Mouse (Mus musculus) pancreas, adult 10 weeks (tissue): ENCODE data around the gene Cyp2c40. TPM values are rescaled to one million over a fixed set of nuclear protein-coding genes. Genes with fewer than 3 reads are reported as not detected.

ENCODE experiments used
- polyA plus RNA-seq: library from polyadenylated mRNA; stranded (reverse); fragments of 350-450 nt; fragmentation: Illumina TruSeq; extraction: RNeasy Lipid Tissue Mini Kit (QIAGEN cat#74804); gene quantifications from one replicate; pipeline ENCODE4 v1.2.3, GENCODE M21; 2015; ENCODE audit warnings: low read depth, low replicate concordance; ENCODE audit not compliant: insufficient read depth

Cyp2c40 gene
- not detected for polyA plus RNA-seq

DNA sequence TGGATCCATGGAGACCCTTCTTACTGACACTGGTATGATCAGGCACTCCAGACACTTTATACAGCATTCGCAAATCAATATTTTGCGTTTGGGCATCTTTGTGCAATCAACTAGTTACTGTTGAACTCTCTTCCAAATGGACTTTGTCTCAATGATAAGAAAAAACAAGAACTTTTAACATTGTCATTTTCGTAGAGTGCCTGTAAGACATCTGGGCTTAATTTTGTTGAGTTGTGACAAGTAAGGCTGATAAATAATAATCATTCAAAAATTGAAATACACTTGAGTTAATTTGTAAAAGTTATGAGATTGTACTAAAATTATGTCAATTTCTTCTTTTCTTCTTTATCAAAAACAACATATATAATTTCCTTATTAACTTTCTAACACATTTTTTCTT is at the start of gene Cyp2c40:
Cyp2c40 (minus strand) TSS at position 101 of the 400 bp plus-strand sequence.

DNA sequence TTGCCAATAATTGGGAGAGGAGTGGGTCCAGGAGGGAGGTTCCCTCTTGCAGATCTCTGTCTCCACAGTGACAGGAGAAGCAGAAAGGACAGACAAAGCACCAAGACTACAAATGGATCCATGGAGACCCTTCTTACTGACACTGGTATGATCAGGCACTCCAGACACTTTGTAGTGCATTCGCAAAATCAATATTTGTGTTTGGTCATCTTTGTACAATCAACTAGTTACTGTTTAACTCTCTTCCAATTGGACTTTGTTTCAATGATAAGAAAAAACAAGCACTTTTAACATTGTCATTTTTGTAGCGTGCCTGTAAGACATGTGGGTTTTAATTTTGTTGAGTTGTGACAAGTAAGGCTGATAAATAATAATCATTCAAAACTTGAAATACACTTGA is 71.7 kb downstream of the Cyp2c40 start, which contains the start of gene Cyp2c68:
Cyp2c68 (minus strand) TSS at position 135 of the 400 bp plus-strand sequence.

Other genes starting within 250 kb of the Cyp2c40 start
- not detected for gene Cyp2c67, start 163.8 kb downstream of the Cyp2c40 start, polyA plus RNA-seq
- not detected for gene Cyp2c68, start 71.8 kb downstream of the Cyp2c40 start, polyA plus RNA-seq
- not detected for gene Cyp2c69, start 74.0 kb upstream of the Cyp2c40 start, polyA plus RNA-seq
- not detected for gene Cyp2c37, start 179.6 kb upstream of the Cyp2c40 start, polyA plus RNA-seq